Mouse (Mus musculus) adipocyte (in vitro differentiated cells): Measurements from ENCODE around the gene Dlk1.

Source experiments
- DNase-seq: peaks from one replicate; pipeline ENCODE4 v3.0.0-alpha.2; 2016; ENCODE audit warnings: low spot score

Gene Dlk1

DNA sequence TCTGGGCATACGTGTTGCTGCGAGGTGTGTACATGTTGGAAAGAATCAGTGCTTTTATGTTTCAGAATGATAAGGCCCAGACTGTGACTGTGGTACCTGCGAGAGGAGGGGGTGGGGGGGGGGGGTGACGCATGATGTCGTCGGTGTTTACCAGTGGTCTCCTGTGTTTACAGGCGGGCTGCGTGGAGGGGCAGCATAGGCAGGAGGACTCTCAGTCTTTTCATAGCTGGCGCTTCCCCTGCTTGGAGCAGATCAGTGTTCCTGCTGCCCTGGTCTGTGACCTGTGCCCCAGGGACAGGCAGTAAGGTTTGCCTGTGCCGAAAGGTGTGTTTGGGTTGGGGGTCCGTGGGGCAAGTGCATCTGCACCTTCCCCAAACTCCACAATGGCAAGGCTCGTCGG is at the start of gene Dlk1:
TSS of gene Dlk1 (plus strand) at position 232 of the 400 bp plus-strand sequence.
- no peak for DNase-seq

DNA sequence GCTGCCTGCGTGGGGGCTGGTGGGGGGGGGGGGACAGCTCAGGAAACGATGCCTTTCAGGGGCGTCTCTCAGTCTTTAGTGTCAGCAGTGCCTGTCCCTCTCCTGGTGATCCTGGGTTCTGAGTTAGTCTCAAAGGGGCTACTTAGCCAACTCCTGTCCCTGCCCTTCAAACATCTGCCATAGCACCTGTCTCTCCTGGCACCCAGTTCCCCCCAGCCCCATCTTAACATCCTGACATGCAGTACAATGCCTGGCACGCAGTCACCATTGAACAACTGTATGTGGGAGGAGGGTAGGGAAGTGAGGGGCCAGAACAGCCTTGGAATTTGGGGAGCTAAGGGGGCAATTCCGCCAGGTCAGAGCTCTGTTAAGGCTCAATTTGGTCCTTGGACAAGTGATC is 49.7 kb upstream of the Dlk1 start:
- DNase-seq = no peak

DNA sequence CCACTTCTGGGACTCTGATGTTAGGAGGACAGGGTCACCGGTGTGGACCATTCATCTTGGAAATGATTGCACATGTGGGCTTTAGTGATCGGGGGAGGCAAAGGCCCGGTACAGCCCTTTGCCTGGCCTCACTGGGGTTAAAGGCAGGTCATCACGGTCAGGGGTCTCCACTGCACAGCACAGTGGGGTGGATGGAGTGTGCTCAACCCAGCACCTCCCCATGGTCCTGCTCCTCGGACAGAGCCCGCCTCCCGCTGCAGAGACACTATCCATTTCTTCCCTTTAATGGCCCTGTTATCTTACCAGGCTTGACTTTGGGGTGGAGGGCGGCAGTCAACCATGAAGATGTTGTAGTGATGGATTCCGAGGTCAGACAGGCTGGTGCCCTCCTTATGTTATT is 48.9 kb upstream of the Dlk1 start:
- DNase-seq = no peak

DNA sequence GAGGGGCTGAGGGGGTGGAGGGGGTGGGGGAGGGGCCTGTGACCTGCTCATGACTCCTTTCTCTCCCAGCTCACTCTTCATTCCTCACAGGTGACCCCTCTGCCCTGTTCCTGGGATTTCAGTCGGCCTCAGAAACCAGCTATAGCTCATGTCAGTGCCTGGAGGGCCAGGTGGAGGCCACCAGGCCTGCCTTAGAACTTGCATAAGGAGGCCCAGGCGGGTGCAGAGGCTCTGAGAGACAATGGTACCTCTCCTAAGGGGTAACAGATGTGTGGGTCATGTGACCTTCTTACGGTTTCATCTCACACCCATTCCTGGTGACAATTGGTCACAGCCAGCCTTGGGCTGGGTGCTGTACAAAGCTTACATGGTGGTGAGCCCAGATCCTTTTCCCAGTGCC is 46.6 kb upstream of the Dlk1 start:
- DNase-seq = no peak

GRCm38 (mm10) chr12:109410723-109411122 is 41.9 kb upstream of the Dlk1 start:
- no peak for DNase-seq

DNA sequence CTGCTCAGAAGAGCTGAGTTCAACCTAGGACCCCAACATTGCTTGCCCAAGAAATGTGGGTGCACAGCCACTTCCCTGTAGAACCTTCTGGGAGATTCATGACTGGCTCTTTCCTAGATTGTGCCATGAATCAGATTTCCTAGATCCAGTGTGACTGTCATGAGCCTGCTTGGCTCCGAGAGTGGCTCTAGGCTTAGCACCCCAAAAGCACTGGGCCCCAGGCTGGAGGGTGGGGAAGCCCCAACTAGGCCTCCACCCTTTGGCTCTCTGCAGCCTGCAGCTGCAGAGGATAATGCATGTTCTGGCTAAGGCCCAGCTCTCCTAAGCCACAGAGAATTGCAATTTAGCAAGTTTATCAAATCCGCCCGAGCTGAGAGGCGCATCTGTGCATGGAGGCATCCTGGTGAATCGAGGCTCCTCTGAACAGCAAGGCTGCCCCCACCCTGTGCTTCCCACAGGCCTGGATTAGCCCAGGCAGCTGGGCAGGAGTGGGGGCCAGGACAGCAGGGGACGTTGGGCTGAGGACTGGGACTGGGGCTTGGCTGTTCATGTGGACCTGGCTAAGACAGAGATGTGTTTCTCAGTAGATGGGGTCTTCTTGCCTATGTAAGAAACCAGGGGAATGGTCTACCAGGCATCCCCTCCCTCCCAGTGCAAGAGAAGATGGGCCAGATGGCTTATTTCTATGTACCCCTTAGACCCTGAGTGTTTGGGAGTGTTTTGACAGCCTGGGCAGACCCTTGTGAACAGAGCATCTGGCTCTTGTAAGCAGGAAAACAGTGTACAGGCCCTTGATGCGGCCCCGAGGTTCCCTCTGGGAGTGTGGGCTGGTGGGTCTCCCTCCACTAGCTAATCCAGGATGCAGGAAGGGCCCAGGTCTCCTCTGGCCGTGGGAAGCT is 41.2 kb upstream of the Dlk1 start:
- no peak for DNase-seq

- DNase-seq = no peak
Observed at GRCm38 (mm10) chr12:109412071-109412440, 40.6 kb upstream of the Dlk1 start.

DNA sequence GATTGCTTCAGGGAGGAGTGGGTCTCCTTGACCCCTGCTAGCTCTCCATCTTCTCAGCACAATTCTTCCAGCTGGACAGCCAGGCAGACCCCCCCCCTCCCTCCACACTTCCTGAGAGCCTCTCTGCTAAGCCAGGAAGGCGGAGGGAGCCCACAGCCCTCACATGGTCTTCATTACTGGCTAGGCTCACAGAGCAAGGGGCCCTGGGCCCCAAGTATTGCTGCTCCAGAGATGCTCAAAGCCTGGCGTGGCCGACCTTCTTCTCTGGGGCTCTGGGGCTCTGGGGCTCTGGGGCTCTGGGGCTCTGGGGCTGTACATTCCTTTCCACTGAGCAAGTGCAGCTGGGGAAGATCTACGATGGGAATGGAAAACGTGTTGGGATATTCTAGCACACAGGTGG is 39.9 kb upstream of the Dlk1 start:
- no peak for DNase-seq

- peak; percentile 52 for DNase-seq
Observed at GRCm38 (mm10) chr12:109413321-109413720, 39.3 kb upstream of the Dlk1 start.

DNA sequence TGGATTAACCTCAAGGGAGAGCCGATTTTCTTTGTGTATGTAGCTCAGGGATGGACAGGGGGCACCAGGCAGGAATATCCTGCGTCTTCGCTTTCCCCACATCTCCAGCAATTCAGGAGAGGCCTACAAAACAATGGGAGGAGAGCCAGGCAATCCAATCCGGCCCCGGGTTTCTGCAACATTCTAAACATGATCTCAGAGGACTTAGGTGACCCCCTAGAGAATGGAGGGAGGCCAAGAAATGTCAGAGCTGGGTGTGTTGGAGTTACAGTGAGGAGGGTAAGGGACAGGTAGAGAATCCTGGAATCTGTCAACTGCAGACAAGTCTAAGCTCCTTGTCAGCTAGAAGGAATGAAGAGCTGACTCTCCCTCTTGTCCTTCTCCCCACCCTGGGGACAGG is 35.9 kb upstream of the Dlk1 start:
- DNase-seq = peak; percentile 36

DNA sequence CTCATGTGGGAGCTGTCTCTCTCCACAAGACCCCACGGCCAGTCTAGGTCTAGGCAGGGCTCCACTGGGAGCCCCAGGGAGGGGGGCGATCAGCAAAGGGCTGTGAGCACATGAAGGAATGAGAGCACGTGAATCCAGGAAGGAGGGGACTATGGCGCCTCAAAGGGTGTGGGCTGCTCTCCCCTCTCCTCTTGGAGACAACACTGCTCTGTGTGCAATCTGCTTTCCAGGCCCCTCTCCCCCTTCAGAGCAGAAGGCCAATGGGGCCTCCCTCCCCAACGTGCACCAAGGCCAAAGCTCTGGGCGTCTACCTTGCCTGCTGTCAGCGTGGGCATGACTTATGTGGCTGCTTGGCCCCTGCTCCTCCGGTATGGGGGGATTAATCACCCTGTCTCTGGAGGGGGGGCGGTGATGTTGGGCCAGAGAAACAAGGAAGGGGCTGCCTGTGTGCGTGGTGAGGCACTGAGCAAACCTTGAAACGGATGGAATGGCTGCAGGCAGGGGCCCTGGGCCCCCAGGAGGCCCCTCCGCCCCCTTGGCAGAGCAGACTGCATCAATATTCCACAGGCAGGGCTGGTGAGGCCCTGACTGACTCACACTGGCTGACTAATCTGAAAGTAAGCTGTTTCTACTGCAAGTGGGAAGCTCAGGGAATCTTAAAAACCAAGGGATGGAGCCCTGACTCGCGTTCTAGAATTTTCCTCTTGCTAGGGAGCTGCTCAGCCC is 35.0 kb upstream of the Dlk1 start:
- peak; percentile 19 for DNase-seq

DNA sequence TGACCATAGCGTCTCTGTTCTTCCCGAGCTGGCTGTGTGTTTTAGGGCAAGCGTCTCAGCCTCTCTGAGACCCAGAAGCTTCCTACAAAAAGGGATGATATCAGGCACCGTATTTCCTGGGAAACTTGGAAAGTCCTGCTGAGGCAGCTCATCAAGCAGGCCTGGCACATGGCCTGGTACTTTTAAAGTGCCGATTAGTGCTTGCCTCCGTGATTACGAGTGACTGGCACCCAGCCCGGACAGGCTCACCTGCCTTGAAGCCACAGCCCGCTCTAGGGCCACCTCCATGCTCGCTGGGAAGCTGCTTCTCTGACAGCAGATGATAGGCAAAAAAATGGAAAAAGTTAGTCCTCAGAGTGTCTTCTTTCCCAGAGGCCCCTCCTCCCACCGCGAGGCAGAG is 32.6 kb upstream of the Dlk1 start:
- DNase-seq = no peak

DNA sequence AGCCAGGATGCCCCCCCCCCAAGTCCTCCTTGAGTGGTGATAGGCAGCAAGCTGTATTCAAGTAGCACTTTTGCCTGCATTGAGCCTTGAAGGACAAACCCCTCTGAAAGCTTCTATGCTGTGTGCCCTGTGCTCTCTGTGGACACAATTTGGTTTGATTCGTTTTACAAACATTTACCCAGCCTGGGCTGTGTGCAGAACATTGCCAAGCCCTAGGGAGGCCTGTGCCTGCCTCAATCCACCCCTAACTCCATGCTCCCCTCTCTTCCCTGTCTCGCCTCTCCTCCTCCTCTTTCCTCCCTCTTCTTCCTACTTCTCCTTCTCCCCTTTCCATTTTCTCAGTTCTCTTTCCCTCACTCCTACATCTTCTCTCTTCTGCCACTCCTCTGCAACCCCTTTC is 29.5 kb upstream of the Dlk1 start:
- no peak for DNase-seq

DNA sequence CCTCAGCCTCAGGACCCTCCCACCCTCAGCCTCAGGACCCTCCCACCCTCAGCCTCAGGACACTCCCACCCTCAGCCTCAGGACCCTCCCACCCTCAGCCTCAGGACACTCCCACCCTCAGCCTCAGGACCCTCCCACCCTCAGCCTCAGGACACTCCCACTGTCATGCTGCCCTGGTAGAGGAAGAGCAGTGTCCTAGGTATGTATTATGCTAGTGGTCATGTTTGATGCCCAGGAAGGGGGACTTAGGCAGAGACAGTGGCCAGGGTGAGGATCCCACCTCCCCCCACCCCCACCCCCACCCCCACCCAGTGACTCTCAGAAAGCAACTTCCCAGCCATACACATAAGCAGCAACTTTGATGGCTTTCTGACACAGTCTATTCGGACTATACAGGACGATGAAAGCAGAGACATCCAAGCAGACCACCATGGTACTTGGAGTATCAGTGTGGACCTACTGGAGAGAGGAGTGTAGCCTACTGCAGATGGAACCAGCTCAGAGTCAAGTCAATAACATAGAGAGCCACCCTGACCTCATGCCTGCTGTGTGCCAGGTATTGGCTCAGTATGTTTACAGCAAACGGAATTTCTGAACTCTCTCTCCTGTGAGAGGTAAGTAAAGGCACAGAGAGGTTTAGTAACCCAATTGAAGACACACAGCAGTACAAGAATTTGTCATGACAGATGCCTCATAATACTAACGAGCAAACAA is 28.8 kb upstream of the Dlk1 start:
- DNase-seq = no peak

DNA sequence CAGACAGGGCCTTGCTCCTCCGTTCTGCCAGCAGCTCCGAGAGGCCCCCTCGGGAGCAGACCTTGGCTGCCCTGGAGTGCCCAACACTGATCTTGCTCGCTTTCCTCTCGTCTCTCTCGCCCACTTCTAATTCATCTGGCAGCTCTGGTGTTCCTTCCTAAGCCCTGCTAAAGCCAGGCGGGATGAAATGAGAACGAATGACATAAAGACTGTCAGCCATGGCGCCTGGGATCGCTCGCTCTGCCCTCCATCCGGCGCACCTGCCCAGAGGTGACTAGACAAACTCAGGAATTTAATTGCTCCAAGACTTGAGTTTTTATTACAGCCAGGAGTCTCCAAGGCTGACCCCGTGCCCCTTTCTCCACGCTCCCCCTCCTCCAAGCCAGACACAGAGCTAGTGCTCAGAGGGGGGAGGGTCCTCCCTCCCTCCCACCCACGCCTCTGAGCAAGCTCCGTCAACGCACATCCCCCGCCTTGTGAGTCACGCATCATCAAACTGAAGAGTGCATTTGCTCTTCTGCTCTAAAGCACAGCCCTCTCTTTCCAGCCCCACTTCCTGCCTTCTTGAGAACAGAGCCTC is 27.8 kb upstream of the Dlk1 start:
- DNase-seq = no peak

DNA sequence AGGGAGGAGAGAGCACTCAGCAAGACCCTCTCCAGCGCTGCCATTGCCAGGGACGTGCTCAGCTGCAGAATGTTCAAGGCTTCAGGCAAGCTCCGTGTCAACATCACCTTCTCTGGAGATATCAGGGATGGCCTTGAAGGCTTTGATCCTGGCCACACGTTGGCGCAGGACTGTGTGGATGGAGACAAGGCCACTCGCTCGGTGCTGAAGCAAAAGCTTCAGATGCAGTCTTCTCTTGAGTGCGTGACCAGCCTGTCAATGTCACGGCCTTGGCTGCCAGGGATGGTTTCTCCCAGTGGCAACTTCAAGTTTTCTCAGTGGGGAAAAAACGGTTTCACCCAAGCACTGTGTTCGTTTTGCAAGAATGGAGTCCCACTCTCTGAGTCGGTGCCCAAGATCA is 26.6 kb upstream of the Dlk1 start:
- no peak for DNase-seq

DNA sequence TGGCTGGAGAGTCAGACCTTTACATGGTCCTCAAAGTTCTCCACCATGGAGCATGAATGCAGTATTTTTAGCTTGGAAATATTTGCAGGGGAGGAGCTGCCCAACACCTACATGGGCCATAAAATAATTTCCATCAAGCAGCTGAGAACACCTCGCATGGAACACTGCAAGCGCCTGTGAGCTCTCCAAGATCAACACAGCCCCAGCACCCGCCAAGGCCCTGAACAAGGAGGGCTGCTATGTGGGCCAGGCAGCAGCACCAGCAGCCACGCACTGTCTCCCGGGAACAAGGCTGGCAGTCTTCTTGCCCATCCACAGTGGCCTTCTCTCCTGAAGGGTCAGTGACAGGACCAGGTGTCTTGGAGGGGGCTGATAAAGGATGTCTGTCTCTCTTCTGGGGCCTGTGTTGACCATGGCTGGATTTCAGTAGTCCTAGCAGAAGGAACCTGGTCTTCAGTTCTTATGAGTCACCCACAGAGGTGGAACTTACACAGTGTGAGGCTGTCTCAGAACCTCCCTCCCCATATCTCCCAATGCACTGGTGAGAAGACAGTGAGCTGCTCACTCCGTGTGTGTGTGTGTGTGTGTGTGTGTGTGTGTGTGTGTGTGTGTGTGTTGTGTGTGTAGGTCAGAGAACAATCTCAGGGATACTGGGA is 20.0 kb upstream of the Dlk1 start:
- no peak for DNase-seq

DNA sequence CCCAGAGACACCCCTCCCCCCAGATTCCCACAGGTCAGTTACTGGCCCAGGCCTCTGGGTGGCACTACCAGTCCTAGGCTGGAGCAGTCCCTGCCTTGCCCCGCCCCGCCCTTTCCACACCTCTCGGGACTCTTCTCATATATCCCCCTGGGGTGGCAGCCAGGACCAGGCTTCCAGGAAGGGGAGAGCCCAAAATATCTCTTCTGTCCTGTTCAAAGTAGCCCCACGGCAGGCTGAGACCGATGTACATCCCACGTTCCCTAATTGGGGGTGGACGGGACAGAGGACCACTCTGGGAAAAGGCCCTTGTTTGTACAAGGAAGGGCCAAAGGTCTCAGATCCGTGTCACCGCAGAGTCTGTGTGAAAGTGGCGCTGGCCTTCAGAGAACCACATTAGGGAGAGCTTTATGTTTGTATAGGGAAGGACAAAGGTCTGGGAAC is 16.2 kb upstream of the Dlk1 start:
- peak; percentile 36 for DNase-seq

GRCm38 (mm10) chr12:109436852-109437251 is 15.8 kb upstream of the Dlk1 start:
- DNase-seq = no peak

- no peak for DNase-seq
Observed at GRCm38 (mm10) chr12:109437559-109438350, 14.9 kb upstream of the Dlk1 start.

DNA sequence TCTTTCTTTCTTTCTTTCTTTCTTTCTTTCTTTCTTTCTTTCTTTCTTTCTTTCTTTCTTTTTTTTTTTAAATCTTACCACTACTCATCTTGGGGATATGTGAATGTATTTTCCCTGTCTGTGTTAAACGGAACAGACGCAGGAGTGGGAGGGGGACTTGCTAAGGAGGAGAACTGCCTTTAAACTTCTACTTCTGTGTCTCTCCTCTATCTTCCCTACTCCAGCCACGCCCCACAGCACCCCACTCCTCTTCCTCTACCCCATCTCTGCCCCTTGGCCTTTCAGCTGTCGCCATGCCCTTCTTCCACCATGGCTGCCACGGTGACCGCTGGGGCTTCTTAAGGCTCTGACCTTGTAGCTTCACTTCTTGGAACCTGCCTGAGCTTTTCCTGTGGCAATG is 14.2 kb upstream of the Dlk1 start:
- no peak for DNase-seq
